Mouse (Mus musculus) urinary bladder, postnatal 10 days (tissue): ENCODE data around the gene Alb.
A peak's percentile ranks its signal among the peaks of the same experiment; 100 is the strongest.

Source experiments
- DNase-seq: peaks from one replicate; pipeline ENCODE4 v3.0.0; 2022; ENCODE audit warnings: low spot score

Alb gene

DNA sequence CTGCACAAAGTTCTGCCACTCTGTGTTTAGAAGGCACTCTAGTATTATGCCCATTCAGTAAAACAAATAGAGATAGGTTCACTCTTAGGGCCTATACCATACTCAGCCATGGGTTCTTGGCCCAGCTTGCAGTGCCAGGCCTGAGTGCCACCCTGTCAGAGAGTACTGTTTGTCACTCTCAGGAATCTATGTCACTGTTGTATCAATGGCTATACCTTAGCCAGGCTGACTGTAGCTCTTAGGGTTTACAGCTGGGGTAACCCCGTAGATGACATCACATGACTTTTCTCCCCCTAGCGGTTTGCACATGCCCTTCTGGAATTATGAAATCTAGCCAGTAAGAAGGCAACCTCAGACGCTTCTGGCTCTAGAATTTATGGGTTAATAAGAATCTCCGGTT, 33.6 kb downstream of the Alb start:
- DNase-seq = no peak

- no peak for DNase-seq
These were observed 38.8 kb downstream of the Alb start for GRCm38 (mm10) chr5:90499509-90499908.

DNA sequence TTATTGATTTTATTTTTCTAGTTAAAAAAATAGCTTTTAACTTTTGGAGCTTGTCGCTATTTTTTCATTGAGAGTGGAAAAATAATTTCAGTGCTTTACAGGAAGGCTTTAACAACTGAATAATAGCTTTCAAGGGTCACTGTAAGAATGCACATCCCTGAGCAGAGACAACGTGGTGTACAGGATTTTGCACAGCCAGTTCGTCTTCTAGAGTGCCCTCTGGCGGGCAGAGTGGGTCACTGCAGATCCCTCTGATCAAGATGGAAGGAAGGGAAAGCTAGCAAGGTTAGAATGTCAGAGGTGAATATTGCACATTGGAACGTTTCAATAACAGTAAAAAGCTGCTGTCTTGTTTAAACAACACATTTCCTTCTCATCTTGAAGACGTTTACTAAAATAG, 40.0 kb downstream of the Alb start:
- peak; percentile 19 for DNase-seq

DNA sequence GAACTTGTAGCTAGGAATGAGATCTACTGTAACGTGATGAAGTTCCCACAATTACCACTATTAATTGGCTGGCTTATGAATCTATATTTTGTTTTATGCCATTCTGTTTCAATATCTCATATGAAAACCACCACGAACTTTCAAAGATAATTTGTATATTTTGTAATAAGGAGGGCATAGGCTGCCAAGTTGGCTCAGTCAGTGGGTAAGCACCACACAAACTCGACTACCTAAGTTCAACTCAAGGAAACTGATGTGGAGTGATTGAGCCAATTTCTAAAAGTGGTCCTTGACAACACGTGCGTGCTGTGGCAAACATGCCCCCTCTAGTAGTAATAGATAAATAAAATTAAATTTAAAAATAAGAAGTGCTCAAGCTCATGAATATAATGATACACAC, 41.1 kb downstream of the Alb start:
- DNase-seq = no peak

DNA sequence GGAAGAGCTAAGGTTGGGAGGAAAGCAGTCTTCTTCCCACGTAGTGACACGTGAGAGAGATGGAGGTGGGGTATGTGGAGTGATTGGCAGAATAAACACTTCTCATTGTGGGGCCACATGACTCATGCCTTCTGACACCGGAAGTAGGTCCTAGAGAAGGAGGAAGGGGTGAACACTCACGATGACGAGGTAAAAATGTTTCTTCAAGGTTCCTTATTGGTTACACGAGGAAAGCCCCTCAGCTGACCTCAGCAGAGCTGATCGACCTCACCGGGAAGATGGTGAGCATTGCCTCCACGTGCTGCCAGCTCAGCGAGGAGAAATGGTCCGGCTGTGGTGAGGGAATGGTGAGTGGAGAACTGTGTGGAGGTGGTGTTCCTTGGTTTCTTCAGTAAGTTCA, 44.0 kb downstream of the Alb start:
- no peak for DNase-seq

DNA sequence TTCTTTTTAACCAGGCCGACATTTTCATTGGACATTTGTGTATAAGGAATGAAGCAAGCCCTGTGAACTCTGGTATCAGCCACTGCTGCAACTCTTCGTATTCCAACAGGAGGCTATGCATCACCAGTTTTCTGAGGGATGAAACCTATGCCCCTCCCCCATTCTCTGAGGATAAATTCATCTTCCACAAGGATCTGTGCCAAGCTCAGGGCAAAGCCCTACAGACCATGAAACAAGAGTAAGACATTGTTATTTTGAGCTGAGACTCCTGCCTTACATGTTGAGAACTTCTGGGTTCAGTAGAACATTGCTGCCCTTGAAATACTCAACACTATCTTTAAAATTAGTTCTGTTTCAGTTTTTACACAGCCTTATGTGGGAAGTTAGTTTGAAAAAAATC, 45.8 kb downstream of the Alb start:
- no peak for DNase-seq

GRCm38 (mm10) chr5:90507411-90507949, 46.8 kb downstream of the Alb start:
- DNase-seq = no peak

DNA sequence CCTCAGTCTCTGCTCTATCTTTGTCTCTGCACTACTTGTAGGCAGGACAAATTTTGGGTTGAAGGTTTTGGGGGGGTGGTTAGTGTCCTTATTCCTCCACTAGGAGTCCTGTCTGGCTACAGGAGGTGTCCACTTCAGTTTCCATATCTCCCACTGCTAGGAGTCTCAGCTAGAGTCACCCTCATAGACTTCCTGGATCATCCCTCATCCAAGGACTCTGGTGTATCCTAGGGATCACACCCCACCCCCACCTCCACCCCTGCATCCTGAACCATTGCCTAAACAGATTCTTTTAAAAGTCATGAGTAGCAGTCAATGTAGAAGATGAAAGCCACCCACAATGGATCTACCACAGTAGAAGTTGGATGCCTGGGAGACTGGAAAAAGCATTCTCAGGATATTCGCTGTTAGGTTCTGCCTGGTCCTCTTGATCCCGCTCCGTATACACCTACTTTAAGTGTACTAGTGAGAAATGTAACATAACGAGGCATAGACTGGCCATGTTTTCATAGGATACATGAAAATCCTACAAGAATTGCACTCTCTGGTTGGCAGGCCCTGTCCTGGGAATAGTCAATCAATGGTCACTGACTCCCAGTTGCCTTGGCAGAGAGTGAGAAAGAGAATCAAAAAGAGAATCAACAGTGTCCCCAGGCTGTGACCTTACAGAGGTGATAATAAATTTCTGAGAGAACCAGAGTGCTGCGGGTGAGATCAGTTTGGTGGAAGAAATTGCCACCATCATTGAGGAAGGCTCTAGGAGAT, 49.3 kb downstream of the Alb start:
- no peak for DNase-seq

DNA sequence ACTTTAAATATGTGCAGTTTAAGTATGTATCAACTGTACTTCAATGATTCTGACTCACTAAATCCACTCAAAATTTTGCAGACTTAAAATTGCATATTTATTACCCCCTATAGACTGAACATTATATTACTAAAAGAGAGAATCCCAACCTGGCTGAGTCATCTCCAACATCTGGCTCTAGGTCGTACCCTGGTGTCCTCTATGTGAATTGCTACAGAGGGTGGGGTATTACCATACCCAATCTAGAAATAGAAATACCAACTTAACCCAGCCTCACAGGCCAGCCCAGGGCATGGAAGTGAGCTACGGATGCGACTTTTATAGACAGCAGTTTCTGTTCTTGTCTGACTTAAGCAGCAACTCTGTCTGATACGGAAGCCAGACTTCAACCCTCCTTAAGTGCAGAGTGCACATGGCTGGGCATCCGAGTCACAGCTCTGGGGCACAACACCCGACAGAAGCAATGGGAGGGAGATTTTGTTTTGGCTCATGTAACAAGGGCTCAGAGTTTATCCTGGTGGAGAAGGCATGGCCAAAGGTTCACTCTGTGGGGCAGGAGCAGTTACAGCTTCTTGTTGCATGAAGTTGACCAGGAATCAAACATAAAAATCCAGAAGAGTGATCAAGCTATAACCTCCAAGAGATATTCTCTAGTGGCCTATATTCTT, 51.7 kb downstream of the Alb start:
- DNase-seq = no peak

DNA sequence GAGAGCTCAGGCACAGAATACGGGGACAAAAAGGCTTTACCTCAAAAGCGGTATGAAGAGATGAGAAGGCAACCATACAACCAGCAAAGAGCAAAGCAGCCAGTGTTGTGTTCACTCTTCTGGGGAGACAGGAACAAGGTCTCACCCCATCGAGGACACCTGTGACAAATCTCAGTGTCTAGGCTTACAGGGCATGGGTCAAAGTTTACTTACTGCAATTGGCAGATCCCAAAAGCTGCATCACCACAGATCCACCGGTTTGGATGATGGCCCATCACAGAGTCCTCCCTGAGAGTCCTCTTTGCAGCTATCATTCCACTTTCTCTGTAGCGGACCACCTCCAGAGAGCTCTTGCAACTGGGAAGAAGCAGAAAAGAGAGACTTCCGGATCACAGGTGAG, 54.9 kb downstream of the Alb start:
- no peak for DNase-seq

- DNase-seq = no peak
These were observed 57.8 kb downstream of the Alb start, which contains the start of gene Afm for GRCm38 (mm10) chr5:90518356-90519100. TSS of gene Afm (plus strand) at chr5:90518932.
